Mouse (Mus musculus) hindbrain, embryonic 15.5 days (tissue): ENCODE results near the gene Mrpl54. TPM values are rescaled to one million over a fixed set of nuclear protein-coding genes. Genes with fewer than 3 reads are reported as not detected.

Source experiments
- ATAC-seq: fragments of 200-750 bp; cut with Nextera tagmentation; 2 replicates; pipeline ENCODE4 v1.8.0; 2017; ENCODE audit warnings: low read depth, moderate number of reproducible peaks, moderate TSS enrichment; ENCODE audit not compliant: low FRiP score
- H3K27ac ChIP-seq: fragments of 300-500 bp; sonication (generic); replicated peaks from 2 replicates; pipeline ENCODE4 v1.5.1; 2015; ENCODE audit warnings: mild to moderate bottlenecking, inconsistent platforms
- H3K27me3 ChIP-seq: fragments of 300-500 bp; sonication (generic); 2 replicates; pipeline ENCODE4 v1.6.1; 2015; ENCODE audit warnings: control low read depth, inconsistent platforms
- H3K36me3 ChIP-seq: fragments of 300-500 bp; sonication (generic); 2 replicates; pipeline ENCODE4 v1.6.1; 2015; ENCODE audit warnings: control low read depth, inconsistent platforms
- H3K4me1 ChIP-seq: fragments of 300-500 bp; sonication (generic); replicated peaks from 2 replicates; pipeline ENCODE4 v1.6.1; 2015; ENCODE audit warnings: control low read depth, inconsistent platforms
- H3K4me2 ChIP-seq: fragments of 300-500 bp; sonication (generic); 2 replicates; pipeline ENCODE4 v1.6.1; 2015; ENCODE audit warnings: moderate library complexity, mild to moderate bottlenecking, inconsistent platforms
- H3K4me3 ChIP-seq: fragments of 300-500 bp; sonication (generic); 2 replicates; pipeline ENCODE4 v1.5.1; 2015; ENCODE audit warnings: mild to moderate bottlenecking, inconsistent platforms
- H3K9ac ChIP-seq: fragments of 300-500 bp; sonication (generic); 2 replicates; pipeline ENCODE4 v1.6.1; 2015; ENCODE audit warnings: inconsistent platforms
- H3K9me3 ChIP-seq: fragments of 300-500 bp; sonication (generic); 2 replicates; pipeline ENCODE4 v1.6.1; 2016; ENCODE audit warnings: control low read depth, inconsistent platforms
- WGBS: fragments of 180-500 bp; shearing (Covaris S2); methylation state at CpG from one replicate; pipeline ENCODE4 v1.1.7; 2015; 5-methylcytosine and 5-hydroxymethylcytosine counted together
- polyA plus RNA-seq: library from polyadenylated mRNA; unstranded; fragments of >200 nt; fragmentation: Nextera tagmentation; extraction: Ambion mirVana; gene quantifications from 2 replicates; pipeline ENCODE4 v1.2.1, GENCODE M21; 2015

Gene Mrpl54
- polyA plus RNA-seq, 1 experiment from 2014 or later, result 121 TPM

- no peak overlapping the region for H3K27ac ChIP-seq
- ATAC-seq, result no peak
- no peaks in the 10 kb centered on the region for H3K9me3 ChIP-seq
- no peak overlapping the region for H3K9ac ChIP-seq
- H3K4me1 ChIP-seq, result peaks cover 25% of the 10 kb centered on the region
- H3K36me3 ChIP-seq, result peaks cover 16% of the 10 kb centered on the region
- WGBS, result 74% methylated on average over 14 of the region's 14 CpGs
- H3K4me3 ChIP-seq, result no peak overlapping the region
- 0 out of 2 replicates have a peak overlapping the region, but pooled peaks have one; percentile 3 for H3K4me2 ChIP-seq
- no peaks in the 10 kb centered on the region for H3K27me3 ChIP-seq
Observed at GRCm38 (mm10) chr10:81302781-81303218, 36.1 kb upstream of the Mrpl54 start.

- Histone ChIP-seq H3K4me2 (0 out of 2 replicates have a peak overlapping the region, but pooled peaks have one; percentile 3), H3K9me3 (no peaks in the 10 kb centered on the region), H3K36me3 (peaks cover 11% of the 10 kb centered on the region), H3K4me1 (peaks cover 31% of the 10 kb centered on the region), H3K9ac (no peak overlapping the region), H3K27me3 (no peaks in the 10 kb centered on the region), H3K27ac (no peak overlapping the region), H3K4me3 (no peak overlapping the region)
- WGBS, result 50% methylated on average over 4 of the region's 4 CpGs
- ATAC-seq, result no peak
Observed at GRCm38 (mm10) chr10:81302288-81302687, 35.6 kb upstream of the Mrpl54 start.

GRCm38 (mm10) chr10:81301321-81301720 is 34.6 kb upstream of the Mrpl54 start:
- Histone ChIP-seq H3K4me2 (no peak overlapping the region), H3K9me3 (no peaks in the 10 kb centered on the region), H3K27me3 (no peaks in the 10 kb centered on the region), H3K36me3 (peaks cover 1% of the 10 kb centered on the region; the same call in 1 of the 2 replicates), H3K4me1 (peaks cover 32% of the 10 kb centered on the region), H3K27ac (no peak overlapping the region), H3K4me3 (no peak overlapping the region), H3K9ac (no peak overlapping the region)
- ATAC-seq, result no peak
- WGBS, result 81% methylated on average over 9 of the region's 9 CpGs

- Histone ChIP-seq H3K4me1 (peaks cover 39% of the 10 kb centered on the region), H3K4me2 (no peak overlapping the region), H3K27me3 (no peaks in the 10 kb centered on the region), H3K27ac (no peak overlapping the region), H3K36me3 (no peaks in the 10 kb centered on the region), H3K4me3 (no peak overlapping the region), H3K9ac (no peak overlapping the region), H3K9me3 (no peaks in the 10 kb centered on the region)
- no peak for ATAC-seq
- 80% methylated on average over 9 of the region's 9 CpGs for WGBS
Observed at GRCm38 (mm10) chr10:81300352-81300907, 33.7 kb upstream of the Mrpl54 start.

- WGBS, result 86% methylated on average over 14 of the region's 14 CpGs
- Histone ChIP-seq H3K27ac (no peak overlapping the region), H3K9ac (no peak overlapping the region), H3K9me3 (no peaks in the 10 kb centered on the region), H3K27me3 (no peaks in the 10 kb centered on the region), H3K4me2 (no peak overlapping the region), H3K4me1 (peaks cover 46% of the 10 kb centered on the region), H3K4me3 (no peak overlapping the region), H3K36me3 (no peaks in the 10 kb centered on the region)
- ATAC-seq, result no peak
Observed at GRCm38 (mm10) chr10:81299585-81300351, 33.0 kb upstream of the Mrpl54 start.

GRCm38 (mm10) chr10:81298369-81299100 is 31.8 kb upstream of the Mrpl54 start:
- Histone ChIP-seq H3K9me3 (no peaks in the 10 kb centered on the region), H3K36me3 (no peaks in the 10 kb centered on the region), H3K27ac (peak overlapping the region; percentile 28; the same call in 1 of the 2 replicates), H3K4me3 (no peak overlapping the region), H3K4me2 (no peak overlapping the region), H3K9ac (no peak overlapping the region), H3K4me1 (peaks cover 53% of the 10 kb centered on the region), H3K27me3 (no peaks in the 10 kb centered on the region)
- no peak for ATAC-seq
- WGBS, result 94% methylated on average over 17 of the region's 17 CpGs

- H3K27ac ChIP-seq, result peak overlapping the region; percentile 28; the same call in 1 of the 2 replicates
- H3K4me2 ChIP-seq, result 0 out of 2 replicates have a peak overlapping the region, but pooled peaks have one; percentile 7
- 74% methylated on average over 10 of the region's 10 CpGs for WGBS
- H3K9ac ChIP-seq, result no peak overlapping the region
- H3K36me3 ChIP-seq, result no peaks in the 10 kb centered on the region
- no peaks in the 10 kb centered on the region for H3K27me3 ChIP-seq
- H3K4me1 ChIP-seq, result peaks cover 48% of the 10 kb centered on the region
- no peaks in the 10 kb centered on the region for H3K9me3 ChIP-seq
- no peak overlapping the region for H3K4me3 ChIP-seq
- ATAC-seq, result no peak
Observed at GRCm38 (mm10) chr10:81297845-81298244, 31.1 kb upstream of the Mrpl54 start.

GRCm38 (mm10) chr10:81297246-81297645 is 30.5 kb upstream of the Mrpl54 start:
- 86% methylated on average over 6 of the region's 6 CpGs for WGBS
- Histone ChIP-seq H3K4me1 (peaks cover 42% of the 10 kb centered on the region), H3K27ac (0 out of 2 replicates have a peak overlapping the region, but pooled peaks have one; percentile 28), H3K4me3 (no peak overlapping the region), H3K9me3 (no peaks in the 10 kb centered on the region), H3K4me2 (no peak overlapping the region), H3K9ac (no peak overlapping the region), H3K36me3 (no peaks in the 10 kb centered on the region), H3K27me3 (no peaks in the 10 kb centered on the region)
- no peak for ATAC-seq

- 91% methylated on average over 6 of the region's 6 CpGs for WGBS
- Histone ChIP-seq H3K36me3 (no peaks in the 10 kb centered on the region), H3K27me3 (0 out of 2 replicates have a peak, but pooled peaks cover 6% of the 10 kb centered on the region), H3K27ac (no peak overlapping the region), H3K4me3 (no peak overlapping the region), H3K4me1 (peaks cover 47% of the 10 kb centered on the region), H3K9ac (no peak overlapping the region), H3K4me2 (peak overlapping the region; percentile 71), H3K9me3 (no peaks in the 10 kb centered on the region)
- ATAC-seq, result no peak
Observed at GRCm38 (mm10) chr10:81295185-81295584, 28.5 kb upstream of the Mrpl54 start.

GRCm38 (mm10) chr10:81294442-81294841 is 27.7 kb upstream of the Mrpl54 start:
- no peaks in the 10 kb centered on the region for H3K9me3 ChIP-seq
- peaks cover 44% of the 10 kb centered on the region for H3K4me1 ChIP-seq
- no peak overlapping the region for H3K27ac ChIP-seq
- 0 out of 2 replicates have a peak, but pooled peaks cover 11% of the 10 kb centered on the region for H3K27me3 ChIP-seq
- H3K9ac ChIP-seq, result peak overlapping the region; percentile 89
- peak overlapping the region; percentile 90 for H3K4me3 ChIP-seq
- ATAC-seq, result no peak
- no peaks in the 10 kb centered on the region for H3K36me3 ChIP-seq
- 57% methylated on average over 8 of the region's 8 CpGs for WGBS
- peak overlapping the region; percentile 71 for H3K4me2 ChIP-seq

- peak; percentile 24 for ATAC-seq
- H3K9ac ChIP-seq, result peak overlapping the region; percentile 89
- H3K27ac ChIP-seq, result peak overlapping the region; percentile 92
- peak overlapping the region; percentile 90 for H3K4me3 ChIP-seq
- H3K9me3 ChIP-seq, result no peaks in the 10 kb centered on the region
- peaks cover 42% of the 10 kb centered on the region for H3K4me1 ChIP-seq
- peak overlapping the region; percentile 71 for H3K4me2 ChIP-seq
- H3K27me3 ChIP-seq, result 0 out of 2 replicates have a peak, but pooled peaks cover 11% of the 10 kb centered on the region
- 4% methylated on average over 25 of the region's 25 CpGs for WGBS
- H3K36me3 ChIP-seq, result no peaks in the 10 kb centered on the region
Observed at GRCm38 (mm10) chr10:81293334-81294030, 26.7 kb upstream of the Mrpl54 start.
